Mouse (Mus musculus): ENCODE measurements around the gene Ctnnbip1.

Ctnnbip1 gene

GRCm38 (mm10) chr4:149523961-149524360, 5.9 kb downstream of the Ctnnbip1 start:
- no peak for DNase-seq

- DNase-seq = no peak
Measured at GRCm38 (mm10) chr4:149525170-149525569, 7.1 kb downstream of the Ctnnbip1 start.

- DNase-seq = no peak
Measured at GRCm38 (mm10) chr4:149525811-149526210, 7.8 kb downstream of the Ctnnbip1 start.

- DNase-seq = no peak
Measured at GRCm38 (mm10) chr4:149526330-149526729, 8.3 kb downstream of the Ctnnbip1 start.

- DNase-seq = no peak
Measured at GRCm38 (mm10) chr4:149527621-149528354, 9.8 kb downstream of the Ctnnbip1 start.

GRCm38 (mm10) chr4:149529691-149530090, 11.7 kb downstream of the Ctnnbip1 start:
- DNase-seq = no peak

- no peak for DNase-seq
Measured at GRCm38 (mm10) chr4:149539441-149539840, 21.4 kb downstream of the Ctnnbip1 start.

- DNase-seq = no peak
Measured at GRCm38 (mm10) chr4:149541935-149542334, 23.9 kb downstream of the Ctnnbip1 start.

GRCm38 (mm10) chr4:149542431-149542830, 24.4 kb downstream of the Ctnnbip1 start:
- no peak for DNase-seq

GRCm38 (mm10) chr4:149542927-149543553, 25.0 kb downstream of the Ctnnbip1 start:
- DNase-seq = peak; percentile 85 to 96

GRCm38 (mm10) chr4:149544892-149545291, 26.9 kb downstream of the Ctnnbip1 start:
- DNase-seq = peak; percentile 39 to 41

GRCm38 (mm10) chr4:149546797-149547444, 28.9 kb downstream of the Ctnnbip1 start:
- no peak for DNase-seq

- DNase-seq = no peak
Measured at GRCm38 (mm10) chr4:149547523-149547922, 29.5 kb downstream of the Ctnnbip1 start.

GRCm38 (mm10) chr4:149549221-149549925, 31.3 kb downstream of the Ctnnbip1 start:
- peak; percentile 84 to 95 for DNase-seq

GRCm38 (mm10) chr4:149550866-149551265, 32.8 kb downstream of the Ctnnbip1 start:
- no peak for DNase-seq

GRCm38 (mm10) chr4:149551696-149552095, 33.7 kb downstream of the Ctnnbip1 start:
- no peak for DNase-seq

- DNase-seq = no peak
Measured at GRCm38 (mm10) chr4:149553834-149554233, 35.8 kb downstream of the Ctnnbip1 start.

GRCm38 (mm10) chr4:149556111-149556510, 38.1 kb downstream of the Ctnnbip1 start:
- no peak for DNase-seq

GRCm38 (mm10) chr4:149557905-149558304, 39.9 kb downstream of the Ctnnbip1 start:
- DNase-seq = no peak

- DNase-seq = no peak
Measured at GRCm38 (mm10) chr4:149558389-149558788, 40.4 kb downstream of the Ctnnbip1 start.

GRCm38 (mm10) chr4:149561392-149561791, 43.4 kb downstream of the Ctnnbip1 start:
- no peak for DNase-seq

- DNase-seq = peak; percentile 77 to 80
Measured at GRCm38 (mm10) chr4:149561986-149562904, 44.2 kb downstream of the Ctnnbip1 start.

All from cerebellum, postnatal 36 days (tissue).